Mouse (Mus musculus): Measurements from ENCODE around the gene A730015C16Rik. TPM values are rescaled to one million over a fixed set of nuclear protein-coding genes. Genes with fewer than 3 reads are reported as not detected.
A peak's percentile ranks its signal among the peaks of the same experiment; 100 is the strongest.

A730015C16Rik gene
- polyA plus RNA-seq, 1 experiment from 2014 or later = 1.7 TPM

DNA sequence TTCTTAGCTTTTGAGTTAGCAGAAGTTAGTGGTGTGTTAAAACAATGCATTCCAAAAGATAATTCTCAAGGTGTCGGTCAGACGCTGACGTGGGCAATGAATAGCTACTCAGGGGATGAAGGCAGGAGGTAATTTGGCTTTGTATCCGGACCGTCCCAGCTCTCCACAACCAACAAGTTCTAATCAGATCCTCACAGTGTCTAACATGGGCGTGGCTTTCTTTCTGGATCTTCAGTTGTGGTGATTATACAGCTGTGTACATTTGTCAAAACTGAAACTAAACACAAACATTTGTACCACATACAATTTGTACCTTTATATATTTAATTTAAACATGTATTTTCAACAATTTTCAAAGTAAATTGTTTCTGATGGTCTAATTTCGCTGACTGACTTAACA, 18.4 kb upstream of the A730015C16Rik start:
- no peaks in the 10 kb centered on the region for H3K9me3 ChIP-seq (ENCODE audit: control insufficient read depth, low read length)
- H3K4me1 ChIP-seq (replicated peaks; ENCODE audit: control insufficient read depth, insufficient read depth, low read length) = no peaks in the 10 kb centered on the region
- no peak overlapping the region for H3K27ac ChIP-seq (ENCODE audit: low read depth, low read length)
- no peak overlapping the region for H3K9ac ChIP-seq (ENCODE audit: low read length)
- DNase-seq (ENCODE audit: low spot score) (no peak), ATAC-seq (replicated peaks; ENCODE audit: low FRiP score) (no peak)
- WGBS = 85% methylated on average over 7 of the region's 7 CpGs
- H3K36me3 ChIP-seq (ENCODE audit: control insufficient read depth, insufficient read depth, low read length) = no peaks in the 10 kb centered on the region
- no peak overlapping the region for H3K4me3 ChIP-seq (ENCODE audit: low read depth, low read length)
- no peak overlapping the region for H3K4me2 ChIP-seq (ENCODE audit: low read depth, low read length, severe bottlenecking)
- H3K27me3 ChIP-seq (ENCODE audit: control insufficient read depth, insufficient read depth, low read length) = no peaks in the 10 kb centered on the region

DNA sequence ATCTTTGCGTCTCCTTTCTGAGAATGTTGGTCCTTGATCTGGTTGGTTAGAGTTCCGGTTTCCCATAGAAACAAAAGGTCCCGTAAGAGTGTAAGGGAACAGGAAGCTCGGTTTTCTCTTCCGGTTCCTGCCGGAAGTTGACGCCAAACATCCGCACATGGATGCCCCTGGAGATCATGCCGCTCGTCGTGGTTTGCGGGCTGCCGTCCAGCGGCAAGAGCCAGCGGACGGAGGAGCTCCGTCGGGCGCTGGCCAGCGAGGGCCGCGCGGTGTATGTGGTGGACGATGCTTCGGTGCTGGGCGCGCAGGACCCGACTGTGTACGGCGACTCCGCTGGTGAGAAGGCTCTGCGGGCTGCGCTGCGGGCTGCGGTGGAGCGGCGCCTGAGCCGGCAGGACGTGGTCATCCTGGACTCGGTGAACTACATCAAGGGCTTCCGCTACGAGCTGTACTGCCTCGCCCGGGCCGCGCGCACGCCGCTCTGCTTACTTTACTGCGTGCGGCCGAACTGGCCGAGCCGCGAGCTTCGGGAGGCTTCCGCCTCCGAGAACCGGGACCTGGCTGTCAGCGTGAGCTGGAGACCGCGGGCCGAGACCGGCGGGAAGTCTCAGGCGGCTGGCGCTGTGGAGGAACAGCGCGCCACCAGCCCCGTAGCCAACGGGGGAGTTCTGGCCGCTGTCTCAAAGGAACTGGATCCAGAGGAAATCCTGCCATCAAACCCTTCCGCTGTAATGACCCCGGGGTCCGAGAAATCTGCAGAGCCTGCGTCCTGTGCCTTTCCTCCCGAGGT, 509 bp downstream of the A730015C16Rik start, which contains the start of gene Kti12:
Kti12 (plus strand) TSS at position 71 of the 790 bp plus-strand sequence.
- no peaks in the 10 kb centered on the region for H3K9me3 ChIP-seq (ENCODE audit: control insufficient read depth, low read length)
- peak within 1 kb of the TSS; percentile 88 for H3K4me3 ChIP-seq (ENCODE audit: low read depth, low read length)
- H3K27ac ChIP-seq (ENCODE audit: low read depth, low read length) = peak within 1 kb of the TSS; percentile 79
- peaks cover 6% of the 10 kb centered on the region; the same call in 1 of the 2 replicates for H3K4me1 ChIP-seq (replicated peaks; ENCODE audit: control insufficient read depth, insufficient read depth, low read length)
- DNase-seq (ENCODE audit: low spot score) (peak; percentile 84), ATAC-seq (replicated peaks; ENCODE audit: low FRiP score) (peak; percentile 83)
- under 1% methylated on average over 77 of the region's 77 CpGs for WGBS
- H3K4me2 ChIP-seq (ENCODE audit: low read depth, low read length, severe bottlenecking) = peak within 1 kb of the TSS; percentile 98
- H3K9ac ChIP-seq (ENCODE audit: low read length) = peak within 1 kb of the TSS; percentile 79
- no peaks in the 10 kb centered on the region for H3K27me3 ChIP-seq (ENCODE audit: control insufficient read depth, insufficient read depth, low read length)
- H3K36me3 ChIP-seq (ENCODE audit: control insufficient read depth, insufficient read depth, low read length) = no peaks in the 10 kb centered on the region

DNA sequence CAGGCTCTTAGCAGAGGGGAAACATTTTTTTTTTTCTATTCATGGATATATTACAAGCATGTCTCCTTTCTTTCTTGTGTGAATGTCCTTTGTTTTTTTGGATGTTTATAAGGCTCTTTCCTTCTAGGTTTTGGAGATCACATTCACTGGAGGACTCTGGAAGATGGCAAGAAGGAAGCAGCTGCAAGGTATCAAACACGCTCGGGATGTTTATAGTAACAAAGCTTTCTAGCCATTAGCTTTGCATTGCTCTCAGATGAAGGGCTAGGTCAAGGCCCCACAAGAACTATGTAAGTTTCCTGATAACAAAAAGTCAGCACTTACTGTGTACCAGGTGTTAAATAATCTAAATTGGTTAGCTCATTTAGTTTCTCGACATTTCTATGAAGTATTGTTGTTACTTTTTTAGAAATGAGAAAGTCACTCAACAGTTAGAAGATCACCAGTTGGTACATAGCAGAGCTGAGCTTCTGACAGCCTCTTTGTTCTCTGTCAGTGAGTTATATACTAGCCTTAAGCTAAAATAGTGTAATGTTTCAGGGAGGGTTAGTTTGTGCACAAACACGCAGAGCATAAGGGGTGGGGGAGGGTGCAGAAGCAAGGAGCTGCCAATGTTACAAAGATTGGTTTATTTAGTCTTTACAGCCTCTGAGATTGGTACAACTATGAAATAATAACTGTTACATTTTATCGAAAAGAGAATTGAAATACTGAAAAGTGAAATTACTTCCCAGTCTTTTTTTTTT, 2.4 kb downstream of the A730015C16Rik start:
- H3K27ac ChIP-seq (ENCODE audit: low read depth, low read length) = no peak overlapping the region
- 92% methylated on average over 5 of the region's 5 CpGs for WGBS
- no peak for DNase-seq (ENCODE audit: low spot score)
- H3K4me1 ChIP-seq (replicated peaks; ENCODE audit: control insufficient read depth, insufficient read depth, low read length) = peaks cover 6% of the 10 kb centered on the region; the same call in 1 of the 2 replicates
- H3K4me2 ChIP-seq (ENCODE audit: low read depth, low read length, severe bottlenecking) = no peak overlapping the region
- H3K4me3 ChIP-seq (ENCODE audit: low read depth, low read length) = no peak overlapping the region
- H3K9me3 ChIP-seq (ENCODE audit: control insufficient read depth, low read length) = no peaks in the 10 kb centered on the region
- ATAC-seq (replicated peaks; ENCODE audit: low FRiP score) = no peak
- H3K9ac ChIP-seq (ENCODE audit: low read length) = no peak overlapping the region
- no peaks in the 10 kb centered on the region for H3K36me3 ChIP-seq (ENCODE audit: control insufficient read depth, insufficient read depth, low read length)
- no peaks in the 10 kb centered on the region for H3K27me3 ChIP-seq (ENCODE audit: control insufficient read depth, insufficient read depth, low read length)

DNA sequence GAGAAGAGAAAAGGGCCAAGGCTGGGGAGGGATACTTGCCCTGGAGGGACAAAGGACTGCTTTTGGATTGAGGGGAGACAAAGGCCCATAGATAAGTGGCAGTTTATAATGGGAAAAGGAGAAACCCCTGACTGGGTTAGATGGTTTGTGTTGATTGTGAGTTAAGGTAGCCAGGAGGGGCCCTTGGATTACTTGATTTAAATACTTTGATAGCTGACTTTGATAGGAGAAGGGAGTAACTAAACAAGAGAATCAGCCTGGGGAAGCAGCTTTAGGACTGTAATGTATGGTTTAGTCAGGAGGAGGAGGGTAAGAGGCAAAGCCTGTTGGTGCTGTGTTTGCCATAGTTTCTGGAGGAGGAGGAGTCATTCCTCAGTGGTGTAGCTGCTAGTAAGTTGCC, 5.1 kb downstream of the A730015C16Rik start:
- no peaks in the 10 kb centered on the region for H3K9me3 ChIP-seq (ENCODE audit: control insufficient read depth, low read length)
- no peaks in the 10 kb centered on the region; the same call in 1 of the 2 replicates for H3K4me1 ChIP-seq (replicated peaks; ENCODE audit: control insufficient read depth, insufficient read depth, low read length)
- no peaks in the 10 kb centered on the region for H3K27me3 ChIP-seq (ENCODE audit: control insufficient read depth, insufficient read depth, low read length)
- ATAC-seq (replicated peaks; ENCODE audit: low FRiP score) = no peak
- H3K4me3 ChIP-seq (ENCODE audit: low read depth, low read length) = no peak overlapping the region
- no peaks in the 10 kb centered on the region for H3K36me3 ChIP-seq (ENCODE audit: control insufficient read depth, insufficient read depth, low read length)
- no peak overlapping the region for H3K4me2 ChIP-seq (ENCODE audit: low read depth, low read length, severe bottlenecking)
- no peak overlapping the region for H3K27ac ChIP-seq (ENCODE audit: low read depth, low read length)
- no peak for DNase-seq (ENCODE audit: low spot score)
- no peak overlapping the region for H3K9ac ChIP-seq (ENCODE audit: low read length)

DNA sequence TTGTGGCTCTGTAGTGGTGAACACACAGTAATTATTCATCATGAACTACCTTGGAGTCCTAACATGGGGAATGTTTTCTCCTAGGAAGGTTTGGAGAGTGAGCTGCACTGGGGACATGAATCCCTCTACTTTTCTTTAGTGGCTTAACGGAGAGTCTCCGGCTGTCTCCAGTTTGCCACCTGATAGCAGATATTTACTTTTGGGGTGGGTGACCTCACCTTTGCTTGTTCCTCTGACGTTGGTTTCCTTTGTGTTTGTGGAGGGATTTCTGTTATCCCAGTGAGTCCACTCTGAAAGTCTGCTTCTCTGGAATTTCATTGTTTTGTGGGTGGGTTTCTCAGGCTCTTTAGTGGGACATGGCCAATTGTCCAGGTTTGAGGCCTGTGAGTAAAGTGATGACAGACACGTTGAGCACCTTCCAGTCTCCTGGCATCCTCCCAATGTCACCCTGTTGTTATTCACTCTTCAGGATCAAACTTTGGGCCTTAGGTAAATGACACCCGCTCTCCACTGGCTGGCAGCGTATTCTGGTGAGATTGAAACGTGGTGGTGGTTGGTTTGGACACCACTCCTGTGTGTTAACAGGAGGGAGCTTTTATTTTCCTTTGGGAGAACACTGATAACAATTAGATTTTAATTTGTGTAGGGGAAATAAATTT, 6.4 kb downstream of the A730015C16Rik start:
- 90% methylated on average over 7 of the region's 7 CpGs for WGBS
- H3K36me3 ChIP-seq (ENCODE audit: control insufficient read depth, insufficient read depth, low read length) = no peaks in the 10 kb centered on the region
- no peaks in the 10 kb centered on the region for H3K9me3 ChIP-seq (ENCODE audit: control insufficient read depth, low read length)

DNA sequence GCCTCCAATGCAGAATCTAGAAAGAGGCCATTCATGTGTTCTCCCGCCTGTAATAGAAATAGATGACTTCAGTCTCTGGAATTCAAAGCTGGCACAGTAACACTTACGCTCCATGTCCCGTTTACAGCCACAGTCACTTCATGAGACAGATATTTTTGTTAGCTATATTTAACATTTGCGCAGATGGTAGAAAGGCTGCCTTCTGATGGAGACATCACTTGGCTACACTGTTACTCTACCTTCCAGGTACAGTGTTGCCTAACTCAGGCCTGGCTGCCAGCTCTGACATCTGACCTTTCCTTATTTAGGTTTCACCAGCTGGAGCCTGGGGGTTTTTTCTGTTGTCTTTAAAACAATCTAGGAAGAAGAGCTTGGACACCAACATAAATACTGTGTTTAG, 10.4 kb downstream of the A730015C16Rik start:
- Histone ChIP-seq H3K9me3 (ENCODE audit: control insufficient read depth, low read length) (no peaks in the 10 kb centered on the region), H3K36me3 (ENCODE audit: control insufficient read depth, insufficient read depth, low read length) (no peaks in the 10 kb centered on the region), H3K9ac (ENCODE audit: low read length) (no peak overlapping the region), H3K27ac (ENCODE audit: low read depth, low read length) (no peak overlapping the region), H3K4me2 (ENCODE audit: low read depth, low read length, severe bottlenecking) (no peak overlapping the region), H3K4me1 (replicated peaks; ENCODE audit: control insufficient read depth, insufficient read depth, low read length) (peaks cover 4% of the 10 kb centered on the region; the same call in 1 of the 2 replicates), H3K27me3 (ENCODE audit: control insufficient read depth, insufficient read depth, low read length) (no peaks in the 10 kb centered on the region), H3K4me3 (ENCODE audit: low read depth, low read length) (no peak overlapping the region)
- 89% methylated on average over 4 of the region's 4 CpGs for WGBS
- no peak for DNase-seq (ENCODE audit: low spot score)
- no peak for ATAC-seq (replicated peaks; ENCODE audit: low FRiP score)

More for the DNA sequence above, 6.4 kb downstream of the A730015C16Rik start:
- no peaks in the 10 kb centered on the region for H3K27me3 ChIP-seq (ENCODE audit: control insufficient read depth, insufficient read depth, low read length)
- ATAC-seq (replicated peaks; ENCODE audit: low FRiP score) (no peak), DNase-seq (ENCODE audit: low spot score) (no peak)
- no peak overlapping the region for H3K4me3 ChIP-seq (ENCODE audit: low read depth, low read length)
- H3K4me1 ChIP-seq (replicated peaks; ENCODE audit: control insufficient read depth, insufficient read depth, low read length) = no peaks in the 10 kb centered on the region
- H3K27ac ChIP-seq (ENCODE audit: low read depth, low read length) = no peak overlapping the region
- H3K9ac ChIP-seq (ENCODE audit: low read length) = no peak overlapping the region
- H3K4me2 ChIP-seq (ENCODE audit: low read depth, low read length, severe bottlenecking) = no peak overlapping the region

DNA sequence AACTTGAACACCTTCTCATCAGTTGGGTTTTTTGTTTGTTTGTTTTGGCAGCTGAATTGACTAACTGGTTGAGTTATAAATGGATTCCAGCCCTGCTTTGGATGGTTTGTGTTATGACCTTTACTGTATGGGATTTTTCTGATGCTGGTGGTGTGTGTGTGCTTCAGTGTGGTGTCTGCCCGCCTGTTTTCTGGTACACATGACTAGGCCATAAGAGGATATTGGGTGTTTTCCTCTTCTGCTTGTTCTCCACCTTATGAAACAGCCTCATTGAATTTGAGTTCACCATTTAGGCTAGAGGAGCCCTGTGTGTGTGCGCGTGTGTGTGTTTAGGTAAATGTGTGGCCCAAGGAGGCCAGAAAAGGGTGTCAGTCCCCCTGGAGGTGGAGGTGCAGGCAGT, 12.9 kb downstream of the A730015C16Rik start:
- H3K27ac ChIP-seq (ENCODE audit: low read depth, low read length) = no peak overlapping the region
- no peaks in the 10 kb centered on the region for H3K36me3 ChIP-seq (ENCODE audit: control insufficient read depth, insufficient read depth, low read length)
- WGBS = 65% methylated on average over 3 of the region's 3 CpGs
- DNase-seq (ENCODE audit: low spot score) (no peak), ATAC-seq (replicated peaks; ENCODE audit: low FRiP score) (no peak)
- peak overlapping the region; percentile 51 for H3K4me2 ChIP-seq (ENCODE audit: low read depth, low read length, severe bottlenecking)
- no peaks in the 10 kb centered on the region for H3K27me3 ChIP-seq (ENCODE audit: control insufficient read depth, insufficient read depth, low read length)
- peak overlapping the region; percentile 67 for H3K9ac ChIP-seq (ENCODE audit: low read length)
- peak overlapping the region; percentile 98 for H3K4me3 ChIP-seq (ENCODE audit: low read depth, low read length)
- no peaks in the 10 kb centered on the region for H3K9me3 ChIP-seq (ENCODE audit: control insufficient read depth, low read length)
- peaks cover 4% of the 10 kb centered on the region; the same call in 1 of the 2 replicates for H3K4me1 ChIP-seq (replicated peaks; ENCODE audit: control insufficient read depth, insufficient read depth, low read length)

DNA sequence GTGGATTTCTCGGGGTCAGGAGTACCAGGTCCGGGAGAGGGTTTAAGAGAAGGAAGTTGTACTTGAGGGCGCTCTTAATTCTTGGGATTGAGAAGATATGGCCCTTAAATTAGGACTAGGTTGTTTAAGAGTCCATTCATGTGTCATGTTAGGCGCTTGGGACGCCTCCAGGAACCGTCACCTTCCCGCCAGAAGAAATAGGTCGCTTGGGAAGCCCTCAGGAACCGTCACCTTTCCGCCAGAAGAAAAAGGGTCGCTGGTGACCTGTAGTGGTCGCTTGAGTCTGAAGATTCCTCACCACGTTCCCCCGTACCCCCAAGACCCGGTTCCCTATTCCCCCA, 13.5 kb downstream of the A730015C16Rik start:
- peak overlapping the region; percentile 100 for H3K27ac ChIP-seq (ENCODE audit: low read depth, low read length)
- peak overlapping the region; percentile 51 for H3K4me2 ChIP-seq (ENCODE audit: low read depth, low read length, severe bottlenecking)
- peak overlapping the region; percentile 67 for H3K9ac ChIP-seq (ENCODE audit: low read length)
- peaks cover 4% of the 10 kb centered on the region; the same call in 1 of the 2 replicates for H3K4me1 ChIP-seq (replicated peaks; ENCODE audit: control insufficient read depth, insufficient read depth, low read length)
- DNase-seq (ENCODE audit: low spot score) (no peak), ATAC-seq (replicated peaks; ENCODE audit: low FRiP score) (no peak)
- no peaks in the 10 kb centered on the region for H3K9me3 ChIP-seq (ENCODE audit: control insufficient read depth, low read length)
- under 1% methylated on average over 15 of the region's 15 CpGs for WGBS
- peaks cover 2% of the 10 kb centered on the region; the same call in 1 of the 2 replicates for H3K36me3 ChIP-seq (ENCODE audit: control insufficient read depth, insufficient read depth, low read length)
- H3K4me3 ChIP-seq (ENCODE audit: low read depth, low read length) = peak overlapping the region; percentile 98
- H3K27me3 ChIP-seq (ENCODE audit: control insufficient read depth, insufficient read depth, low read length) = no peaks in the 10 kb centered on the region

Measured in forebrain, embryonic 11.5 days (tissue).